Mouse (Mus musculus) ovary, postnatal 36 days (tissue): ENCODE data around the gene C2cd5.
A peak's percentile ranks its signal among the peaks of the same experiment; 100 is the strongest.

Experiments
- DNase-seq: peaks from one replicate; pipeline ENCODE4 v3.0.0; 2022; ENCODE audit warnings: low spot score, mixed read lengths

C2cd5 gene

DNA sequence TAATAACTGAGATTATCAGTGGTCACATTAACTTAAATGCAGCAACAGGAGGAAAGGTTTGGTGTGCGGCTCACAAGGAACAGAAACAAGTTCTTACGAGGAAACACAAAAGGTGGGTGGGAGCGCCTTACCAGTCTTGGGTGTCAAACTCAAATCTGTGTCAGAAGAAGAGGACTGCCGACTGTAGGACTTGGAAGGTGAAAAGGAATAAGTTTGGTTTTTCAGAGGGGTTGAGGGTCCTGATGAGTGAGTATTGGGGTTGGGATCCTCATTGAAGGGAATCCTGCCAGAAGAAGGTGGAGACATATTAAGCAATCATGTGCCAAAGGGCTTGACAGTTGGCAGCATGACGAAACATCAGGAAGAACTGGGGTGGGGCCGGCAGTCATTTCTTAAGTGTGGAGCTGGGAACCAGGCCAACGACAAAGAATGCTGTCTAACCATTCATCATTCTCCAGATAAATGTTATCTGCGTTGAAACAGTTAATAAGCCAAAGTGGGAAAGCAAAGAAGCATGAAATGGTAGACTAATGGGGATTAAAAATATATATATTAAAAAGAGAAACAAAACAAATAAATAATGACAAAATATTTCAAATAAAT, 27.4 kb downstream of the C2cd5 start:
- peak; percentile 9 for DNase-seq

DNA sequence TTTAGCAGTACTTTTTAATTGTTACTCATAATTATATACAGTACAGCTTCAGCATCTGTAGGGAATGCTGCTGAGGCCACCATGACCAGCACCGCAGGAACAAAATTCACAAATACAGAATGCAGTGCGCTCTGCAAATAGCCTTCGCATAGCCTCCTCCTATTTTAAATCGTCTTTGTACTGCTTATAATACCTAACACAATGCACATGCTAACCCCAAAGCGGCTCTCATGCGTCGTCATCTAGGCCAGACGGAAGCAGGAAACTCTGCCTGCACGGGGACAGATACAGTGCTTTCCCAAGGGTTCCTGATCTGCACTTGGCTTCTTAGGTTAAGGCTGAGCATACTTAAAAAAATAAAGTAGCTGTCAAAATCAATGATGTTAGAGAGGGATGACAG, 29.2 kb downstream of the C2cd5 start:
- no peak for DNase-seq

GRCm38 (mm10) chr6:143070019-143070418, 29.9 kb downstream of the C2cd5 start:
- DNase-seq = no peak

DNA sequence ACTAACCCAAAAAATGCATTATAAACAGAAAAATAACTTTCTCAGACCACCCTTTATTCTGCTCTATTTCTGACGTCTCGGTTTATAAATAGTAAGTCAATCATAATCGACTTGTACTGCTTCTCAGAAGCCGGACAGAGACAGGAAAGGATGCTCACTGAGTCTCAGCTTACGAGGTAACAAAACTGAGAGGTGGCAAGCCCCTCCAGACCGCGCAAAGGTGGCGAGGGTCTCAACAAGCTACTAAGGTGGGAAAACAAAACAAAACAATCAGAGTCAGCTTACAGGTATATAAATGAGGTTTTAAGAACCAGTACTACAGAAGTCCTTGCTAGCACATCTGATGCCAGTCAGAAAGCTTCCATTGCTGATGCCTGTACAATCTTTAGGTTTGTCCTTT, 30.3 kb downstream of the C2cd5 start:
- no peak for DNase-seq

GRCm38 (mm10) chr6:143068181-143068915, 31.6 kb downstream of the C2cd5 start:
- no peak for DNase-seq

DNA sequence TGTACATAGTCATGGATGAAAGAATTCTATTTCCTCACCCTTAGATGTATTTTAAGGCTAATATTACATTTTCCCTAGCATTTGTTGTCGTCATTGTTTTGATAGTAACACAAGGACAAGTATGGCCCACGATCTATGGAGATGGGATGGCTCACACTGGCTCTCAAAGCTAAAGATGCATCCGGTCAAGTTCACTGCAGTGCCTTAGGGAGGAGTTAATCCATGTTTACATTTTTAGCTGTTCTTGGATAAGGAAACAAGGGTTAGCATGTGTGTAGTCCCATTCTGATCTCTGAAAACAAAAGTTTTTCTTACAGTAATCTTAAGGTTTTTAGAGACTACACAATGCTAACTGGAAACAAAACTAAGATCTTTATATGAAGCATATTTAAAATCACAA, 32.3 kb downstream of the C2cd5 start:
- no peak for DNase-seq

- DNase-seq = no peak
These were observed 33.1 kb downstream of the C2cd5 start for GRCm38 (mm10) chr6:143066859-143067258.

DNA sequence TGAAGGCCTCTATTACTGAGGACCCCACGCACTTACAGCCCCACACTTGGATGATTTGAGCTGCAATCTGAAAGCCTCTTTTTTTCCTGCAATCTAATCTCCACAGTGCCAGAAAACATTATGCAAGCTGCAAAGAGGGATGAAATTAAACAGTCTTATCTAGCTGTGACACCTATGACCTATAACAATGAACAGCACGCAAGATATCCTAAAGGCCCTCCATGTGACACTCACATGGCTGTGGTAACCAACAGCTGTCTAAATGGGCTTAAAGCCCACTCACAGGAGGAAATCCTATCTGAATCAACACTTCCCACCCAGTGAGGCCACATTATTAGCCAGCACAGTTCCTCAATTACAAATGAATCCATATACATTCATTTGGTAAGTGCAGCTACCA, 35.9 kb downstream of the C2cd5 start:
- DNase-seq = no peak

DNA sequence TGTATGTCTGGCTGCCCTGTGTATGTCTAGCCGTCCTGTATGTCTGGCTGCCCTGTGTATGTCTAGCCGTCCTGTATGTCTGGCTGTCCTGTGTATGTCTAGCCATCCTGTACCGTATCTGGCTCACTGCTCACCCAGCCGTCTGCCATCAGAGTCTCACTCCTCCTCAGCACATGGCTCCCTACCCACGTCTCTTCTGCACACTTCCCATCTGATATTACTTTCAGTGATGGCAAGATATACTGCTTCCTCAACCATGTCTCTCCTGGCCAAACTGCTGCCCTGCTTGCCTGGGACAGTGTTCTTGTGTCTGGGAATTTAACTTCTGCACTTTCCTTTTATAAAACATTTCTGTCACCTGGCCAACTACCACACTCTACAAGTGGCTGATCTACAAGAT, 42.3 kb downstream of the C2cd5 start:
- DNase-seq = no peak

DNA sequence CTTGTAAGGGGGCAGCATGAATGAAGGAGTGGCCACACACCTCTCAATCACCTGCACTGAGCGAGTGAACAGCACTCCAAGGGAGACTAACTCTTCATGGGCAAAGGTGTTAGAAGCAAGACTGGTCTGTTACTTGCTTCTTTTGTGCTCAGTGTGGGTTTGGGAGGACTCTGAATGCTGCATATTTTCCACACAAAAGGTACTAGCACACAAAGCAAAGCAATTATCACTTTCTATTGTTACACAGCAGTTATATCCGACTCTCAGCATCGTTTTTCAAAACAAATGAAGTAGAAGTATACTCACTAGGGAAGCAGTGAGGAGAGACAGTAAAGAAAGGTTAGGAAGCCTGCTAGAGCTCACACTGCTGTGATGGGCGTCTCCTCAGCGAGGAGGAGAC, 48.4 kb downstream of the C2cd5 start:
- no peak for DNase-seq

DNA sequence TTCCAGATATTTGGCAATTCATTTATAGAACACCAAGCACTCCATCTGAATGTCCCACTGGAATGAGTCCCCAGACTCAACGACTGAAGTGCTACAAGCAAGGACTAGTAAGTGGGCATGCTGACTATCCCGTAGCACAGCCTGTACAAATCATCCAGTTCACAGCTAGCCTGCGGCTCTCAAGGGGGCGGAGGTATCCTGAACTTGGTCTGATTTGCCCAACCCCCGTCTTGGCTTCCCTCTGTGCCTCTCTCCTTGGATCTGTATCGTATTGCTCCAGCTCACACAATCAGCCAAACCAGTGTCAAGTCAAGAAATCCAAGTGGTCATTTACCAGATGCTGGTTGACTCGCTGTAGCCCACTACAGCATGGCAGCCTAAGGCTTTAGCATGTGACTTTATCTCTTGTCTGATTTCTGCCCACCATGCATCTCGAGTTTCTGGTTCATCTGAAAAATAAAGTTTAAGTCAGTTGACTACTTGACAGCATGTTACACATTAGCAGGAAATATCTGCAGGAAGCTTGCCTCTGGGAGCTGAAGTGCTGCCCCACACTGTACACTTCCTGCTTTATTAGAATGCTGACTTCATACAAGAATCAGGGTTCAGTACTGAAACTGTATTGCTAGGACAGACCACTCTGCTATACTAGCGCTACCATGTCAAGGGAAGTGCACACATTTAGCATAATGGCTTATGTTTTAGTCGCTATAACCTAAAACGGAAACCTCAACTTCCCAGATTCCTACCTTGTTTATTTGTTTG, 50.0 kb downstream of the C2cd5 start:
- DNase-seq = no peak

GRCm38 (mm10) chr6:143049117-143049516, 50.8 kb downstream of the C2cd5 start:
- no peak for DNase-seq

DNA sequence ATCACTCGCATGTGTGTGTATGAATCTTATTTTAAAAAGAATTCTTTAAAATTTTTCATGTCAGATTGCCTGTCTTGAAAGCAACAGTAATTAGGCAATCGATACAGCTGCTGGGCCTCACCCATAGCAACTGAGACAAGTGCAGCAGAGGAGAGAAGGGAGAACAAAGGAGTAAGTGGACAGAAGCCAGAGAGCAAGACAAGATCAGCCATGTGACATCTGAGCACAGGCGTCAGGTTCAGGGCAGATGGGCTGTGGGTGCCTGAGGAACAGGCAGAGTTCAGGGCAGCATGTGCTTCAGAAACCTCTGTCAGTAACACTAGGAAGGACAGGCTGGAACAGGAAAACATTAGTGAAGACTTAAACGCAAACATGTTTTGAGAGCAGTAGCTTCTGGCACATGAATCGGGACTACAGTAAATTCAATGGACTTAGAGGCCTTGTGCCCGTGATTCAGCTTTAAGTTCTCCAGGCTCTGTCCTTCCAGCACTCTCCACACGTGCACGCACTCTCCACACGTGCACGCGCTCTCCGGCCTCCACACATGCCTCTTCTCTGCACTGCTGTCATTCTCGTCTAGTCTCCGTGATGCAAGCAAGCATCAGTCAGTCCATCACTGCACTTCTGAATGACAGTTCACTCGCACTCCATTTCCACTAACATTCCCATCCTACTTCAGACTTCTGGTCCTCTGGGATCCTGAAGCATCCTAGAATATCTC, 52.2 kb downstream of the C2cd5 start:
- no peak for DNase-seq

DNA sequence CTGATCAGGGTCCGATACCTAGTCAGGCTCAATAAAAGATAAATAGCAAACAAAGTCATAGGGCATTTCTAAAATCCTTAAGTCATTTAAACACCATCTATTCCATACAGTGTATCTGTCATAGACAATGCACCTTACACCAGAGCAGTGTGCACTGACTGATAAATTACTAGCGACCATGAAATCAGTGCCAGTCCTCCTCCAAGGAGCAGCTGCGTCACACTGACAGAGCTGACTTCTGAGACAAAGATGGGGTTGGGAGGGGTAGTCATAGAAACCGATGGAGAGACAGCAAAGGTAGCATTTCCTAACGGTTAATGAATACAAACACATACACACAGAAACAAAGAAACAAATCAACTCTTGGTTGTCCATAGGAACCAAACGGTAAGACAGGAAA, 58.4 kb downstream of the C2cd5 start:
- DNase-seq = no peak

- DNase-seq = no peak
These were observed 64.7 kb downstream of the C2cd5 start for GRCm38 (mm10) chr6:143035261-143035660.

- no peak for DNase-seq
These were observed 65.4 kb downstream of the C2cd5 start for GRCm38 (mm10) chr6:143034503-143034902.

DNA sequence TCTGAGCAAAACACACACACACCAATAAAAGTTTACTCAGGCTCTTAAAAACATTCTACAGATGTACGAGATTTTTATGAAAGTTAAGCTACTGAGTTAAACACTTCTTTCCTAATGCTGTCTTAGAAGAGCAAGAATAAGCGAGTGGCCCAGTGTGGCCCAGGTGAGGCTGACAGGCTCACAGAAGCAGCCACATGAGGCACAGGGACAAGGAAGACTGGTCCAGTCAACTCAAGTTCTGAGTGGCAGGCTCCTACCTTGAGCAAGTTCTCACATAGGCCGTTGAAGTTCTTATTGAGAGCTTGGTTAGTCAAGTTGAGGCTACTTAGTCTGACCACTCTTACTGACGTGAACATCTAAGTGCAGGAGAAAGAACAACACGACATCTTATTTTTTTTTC, 69.4 kb downstream of the C2cd5 start:
- no peak for DNase-seq

- DNase-seq = no peak
These were observed 72.0 kb downstream of the C2cd5 start for GRCm38 (mm10) chr6:143027896-143028295.

DNA sequence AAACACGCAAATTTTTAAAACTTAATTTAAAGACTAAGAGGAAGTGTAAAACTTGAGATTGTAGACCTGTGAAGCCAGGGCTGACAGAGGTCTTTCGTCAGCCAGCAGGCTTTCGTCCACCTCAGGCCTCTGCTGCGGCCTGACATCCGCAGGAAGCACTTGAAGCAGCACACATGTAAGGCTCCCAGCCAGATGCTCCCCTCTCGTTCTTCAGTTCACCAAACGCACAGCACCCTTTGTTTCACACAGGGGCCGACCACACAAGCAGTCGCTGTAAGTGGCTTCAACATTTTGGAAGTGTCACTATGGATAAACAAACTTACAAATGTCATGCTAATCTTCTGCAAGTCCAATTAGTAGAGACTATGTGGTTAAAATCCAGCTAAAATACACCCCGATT, 72.5 kb downstream of the C2cd5 start:
- DNase-seq = no peak

DNA sequence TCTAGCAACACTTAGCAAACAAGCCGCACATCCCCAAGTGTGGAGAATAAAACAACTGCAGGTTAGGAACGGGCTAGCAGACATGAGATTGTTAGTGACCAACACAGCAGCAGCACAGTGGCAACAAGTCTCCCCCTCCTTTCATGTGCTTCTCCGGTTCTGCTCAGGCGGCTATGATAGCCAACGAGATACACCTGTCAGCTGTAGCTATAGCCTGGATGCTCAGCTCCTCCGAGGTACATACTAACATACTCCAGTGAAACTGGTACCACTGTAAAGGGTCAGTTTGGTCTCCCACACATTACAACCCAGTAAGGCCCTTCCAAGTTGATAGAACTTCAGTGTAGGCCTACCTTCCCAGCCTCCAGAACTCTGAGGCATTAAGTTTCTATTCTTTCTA, 76.2 kb downstream of the C2cd5 start:
- DNase-seq = no peak

- no peak for DNase-seq
These were observed 78.2 kb downstream of the C2cd5 start for GRCm38 (mm10) chr6:143021756-143022155.

DNA sequence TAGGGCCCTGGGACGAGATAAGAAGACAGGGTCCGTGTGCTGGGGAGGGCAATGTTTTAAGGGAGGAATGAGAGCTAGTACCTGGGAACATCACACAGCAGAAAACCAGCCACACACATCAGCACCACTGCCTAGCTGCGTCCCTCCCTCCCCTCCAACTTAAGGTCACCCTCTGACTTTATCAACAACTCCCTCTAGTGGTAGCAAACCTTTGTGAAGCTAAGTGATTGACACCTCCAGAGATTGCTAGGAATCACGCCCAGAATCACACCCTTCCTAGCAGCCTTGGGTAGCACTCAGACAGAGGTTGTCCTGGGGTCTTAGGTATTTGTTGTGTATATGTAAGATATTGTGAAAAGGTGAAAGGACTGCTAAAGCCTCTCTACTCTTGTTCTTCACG, 79.3 kb downstream of the C2cd5 start:
- no peak for DNase-seq

DNA sequence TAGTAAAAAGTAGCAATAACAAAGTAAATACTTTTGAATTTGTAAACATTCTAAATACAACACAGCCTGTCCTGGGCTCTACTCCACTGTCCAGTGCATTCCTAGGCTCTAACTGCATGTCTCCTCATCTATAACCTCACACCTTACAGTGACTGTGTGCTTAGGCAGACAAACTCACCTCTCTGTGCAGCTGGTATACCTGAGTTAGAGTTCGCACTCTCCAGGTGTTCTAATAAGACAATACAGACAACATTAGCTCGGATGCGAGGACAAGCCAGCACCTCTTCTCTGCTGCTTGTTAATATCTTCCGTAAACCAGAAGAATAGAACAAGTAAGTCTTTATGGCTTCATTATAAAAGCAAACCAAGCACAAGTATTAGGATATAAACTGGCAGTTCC, 79.8 kb downstream of the C2cd5 start:
- DNase-seq = no peak
